Mouse (Mus musculus) c-Kit-negative CD71-positive TER-119-positive erythroid progenitor cells, embryonic 14.5 days (primary cell): ENCODE data around the gene Ada.
"Not testable (repeated sequence)": the region's sequence is repeated elsewhere in the genome, so short reads cannot be mapped to it uniquely, and the experiment has no call there.

Source experiments
- DNase-seq: peaks from one replicate; pipeline ENCODE4 v3.0.0-alpha.2; 2013; ENCODE audit warnings: low read depth, low spot score

Gene Ada

GRCm38 (mm10) chr2:163697764-163698480 lies 52.1 kb downstream of the Ada start:
- DNase-seq = no peak

GRCm38 (mm10) chr2:163696763-163697162 lies 53.3 kb downstream of the Ada start:
- no peak for DNase-seq

GRCm38 (mm10) chr2:163693716-163694314 lies 56.2 kb downstream of the Ada start:
- no peak for DNase-seq

GRCm38 (mm10) chr2:163692873-163693612 lies 57.0 kb downstream of the Ada start:
- no peak for DNase-seq

GRCm38 (mm10) chr2:163691846-163692605 lies 58.0 kb downstream of the Ada start:
- DNase-seq = peak; percentile 15

- no peak for DNase-seq
Observed at GRCm38 (mm10) chr2:163690409-163691304, 59.4 kb downstream of the Ada start.

GRCm38 (mm10) chr2:163689771-163690170 lies 60.3 kb downstream of the Ada start:
- no peak for DNase-seq

GRCm38 (mm10) chr2:163688377-163688776 lies 61.7 kb downstream of the Ada start:
- not testable (repeated sequence) for DNase-seq

- no peak for DNase-seq
Observed at GRCm38 (mm10) chr2:163686886-163687285, 63.2 kb downstream of the Ada start.

- DNase-seq = no peak
Observed at GRCm38 (mm10) chr2:163686233-163686632, 63.8 kb downstream of the Ada start.

- no peak for DNase-seq
Observed at GRCm38 (mm10) chr2:163685761-163686200, 64.3 kb downstream of the Ada start.

- DNase-seq = no peak
Observed at GRCm38 (mm10) chr2:163685287-163685686, 64.8 kb downstream of the Ada start.

GRCm38 (mm10) chr2:163682344-163682743 lies 67.7 kb downstream of the Ada start:
- no peak for DNase-seq

- no peak for DNase-seq
Observed at GRCm38 (mm10) chr2:163676745-163677144, 73.3 kb downstream of the Ada start.
